Mouse (Mus musculus) midbrain, embryonic 11.5 days (tissue): ENCODE measurements around the gene Afp. TPM values are rescaled to one million over a fixed set of nuclear protein-coding genes. Genes with fewer than 3 reads are reported as not detected.
A peak's percentile ranks its signal among the peaks of the same experiment; 100 is the strongest.

Experiments used
- ATAC-seq: fragments of 200-750 bp; cut with Nextera tagmentation; 2 replicates; pipeline ENCODE4 v1.8.0; 2017; ENCODE audit warnings: moderate TSS enrichment, moderate library complexity; ENCODE audit not compliant: low FRiP score
- DNase-seq: peaks from one replicate; pipeline ENCODE4 v3.0.0; 2015; ENCODE audit warnings: low spot score; ENCODE audit errors: missing footprints
- H3K27ac ChIP-seq: fragments of 300-500 bp; sonication (generic); 2 replicates; pipeline ENCODE4 v1.5.1; 2014; ENCODE audit warnings: low read depth, low read length
- H3K27me3 ChIP-seq: fragments of 300-500 bp; sonication (generic); 2 replicates; pipeline ENCODE4 v1.6.1; 2014; ENCODE audit warnings: mild to moderate bottlenecking, low read length, moderate library complexity, mixed read lengths; ENCODE audit not compliant: control insufficient read depth, insufficient read depth
- H3K36me3 ChIP-seq: fragments of 300-500 bp; sonication (generic); 2 replicates; pipeline ENCODE4 v1.6.1; 2014; ENCODE audit warnings: mild to moderate bottlenecking, low read length, moderate library complexity, mixed read lengths; ENCODE audit not compliant: control insufficient read depth, insufficient read depth
- H3K4me1 ChIP-seq: fragments of 300-500 bp; sonication (generic); 2 replicates; pipeline ENCODE4 v1.6.1; 2014; ENCODE audit warnings: low read length; ENCODE audit not compliant: control insufficient read depth, insufficient read depth
- H3K4me2 ChIP-seq: fragments of 300-500 bp; sonication (generic); 2 replicates; pipeline ENCODE4 v1.6.1; 2014; ENCODE audit warnings: mild to moderate bottlenecking, moderate library complexity
- H3K4me3 ChIP-seq: fragments of 300-500 bp; sonication (generic); 2 replicates; pipeline ENCODE4 v1.5.1; 2014; ENCODE audit warnings: low read depth, low read length
- H3K9ac ChIP-seq: fragments of 300-500 bp; sonication (generic); 2 replicates; pipeline ENCODE4 v1.6.1; 2014; ENCODE audit warnings: low read length
- H3K9me3 ChIP-seq: fragments of 300-500 bp; sonication (generic); 2 replicates; pipeline ENCODE4 v1.6.1; 2016; ENCODE audit warnings: low read length; ENCODE audit not compliant: control insufficient read depth
- WGBS: fragments of 180-500 bp; shearing (Covaris S2); extraction: QIAGEN DNeasy Blood & Tissue Kit; methylation state at CpG from one replicate; pipeline ENCODE4 v1.1.7; 2014; 5-methylcytosine and 5-hydroxymethylcytosine counted together
- polyA plus RNA-seq: library from polyadenylated mRNA; unstranded; fragments of >200 nt; fragmentation: Nextera tagmentation; extraction: Ambion mirVana; gene quantifications from 2 replicates; pipeline ENCODE4 v1.2.1, GENCODE M21; 2014

Gene Afp
- polyA plus RNA-seq, 1 experiment from 2014 or later: not detected

DNA sequence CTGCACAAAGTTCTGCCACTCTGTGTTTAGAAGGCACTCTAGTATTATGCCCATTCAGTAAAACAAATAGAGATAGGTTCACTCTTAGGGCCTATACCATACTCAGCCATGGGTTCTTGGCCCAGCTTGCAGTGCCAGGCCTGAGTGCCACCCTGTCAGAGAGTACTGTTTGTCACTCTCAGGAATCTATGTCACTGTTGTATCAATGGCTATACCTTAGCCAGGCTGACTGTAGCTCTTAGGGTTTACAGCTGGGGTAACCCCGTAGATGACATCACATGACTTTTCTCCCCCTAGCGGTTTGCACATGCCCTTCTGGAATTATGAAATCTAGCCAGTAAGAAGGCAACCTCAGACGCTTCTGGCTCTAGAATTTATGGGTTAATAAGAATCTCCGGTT is 3.8 kb downstream of the Afp start:
- H3K27ac ChIP-seq: no peak overlapping the region
- no peak for DNase-seq
- H3K9ac ChIP-seq: no peak overlapping the region
- no peak overlapping the region for H3K4me3 ChIP-seq
- no peaks in the 10 kb centered on the region for H3K36me3 ChIP-seq
- 88% methylated on average over 4 of the region's 4 CpGs for WGBS
- H3K9me3 ChIP-seq: no peaks in the 10 kb centered on the region
- ATAC-seq: no peak
- no peak overlapping the region for H3K4me2 ChIP-seq
- H3K27me3 ChIP-seq: no peaks in the 10 kb centered on the region
- no peaks in the 10 kb centered on the region for H3K4me1 ChIP-seq

DNA sequence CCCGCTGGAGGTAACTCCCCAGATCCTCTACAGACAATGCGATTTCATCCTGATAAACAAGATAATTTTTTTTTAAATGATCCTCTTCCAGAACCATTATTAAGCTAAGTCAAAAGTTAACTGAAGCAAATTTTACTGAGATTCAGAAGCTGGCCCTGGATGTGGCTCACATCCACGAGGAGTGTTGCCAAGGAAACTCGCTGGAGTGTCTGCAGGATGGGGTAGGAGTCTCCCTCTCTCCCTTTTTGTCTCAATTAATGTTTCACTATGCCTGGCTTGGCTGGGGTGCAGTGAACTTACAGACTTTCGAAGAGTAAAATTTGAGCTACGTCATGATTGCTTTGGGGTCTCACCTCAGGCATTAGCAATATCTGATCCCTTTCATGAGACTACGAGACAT is 9.0 kb downstream of the Afp start:
- no peaks in the 10 kb centered on the region for H3K36me3 ChIP-seq
- no peak for ATAC-seq

DNA sequence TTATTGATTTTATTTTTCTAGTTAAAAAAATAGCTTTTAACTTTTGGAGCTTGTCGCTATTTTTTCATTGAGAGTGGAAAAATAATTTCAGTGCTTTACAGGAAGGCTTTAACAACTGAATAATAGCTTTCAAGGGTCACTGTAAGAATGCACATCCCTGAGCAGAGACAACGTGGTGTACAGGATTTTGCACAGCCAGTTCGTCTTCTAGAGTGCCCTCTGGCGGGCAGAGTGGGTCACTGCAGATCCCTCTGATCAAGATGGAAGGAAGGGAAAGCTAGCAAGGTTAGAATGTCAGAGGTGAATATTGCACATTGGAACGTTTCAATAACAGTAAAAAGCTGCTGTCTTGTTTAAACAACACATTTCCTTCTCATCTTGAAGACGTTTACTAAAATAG is 10.2 kb downstream of the Afp start:
- H3K36me3 ChIP-seq: no peaks in the 10 kb centered on the region
- H3K9ac ChIP-seq: no peak overlapping the region
- WGBS: 6% methylated on average over 6 of the region's 6 CpGs
- H3K4me1 ChIP-seq: no peaks in the 10 kb centered on the region
- H3K9me3 ChIP-seq: no peaks in the 10 kb centered on the region
- no peak overlapping the region for H3K4me2 ChIP-seq
- peak; percentile 97 for DNase-seq
- H3K27ac ChIP-seq: no peak overlapping the region
- ATAC-seq: peak; percentile 71; the same call in 1 of the 2 replicates
- no peak overlapping the region for H3K4me3 ChIP-seq
- H3K27me3 ChIP-seq: no peaks in the 10 kb centered on the region

More for the DNA sequence above, 9.0 kb downstream of the Afp start:
- Histone ChIP-seq H3K4me1 (no peaks in the 10 kb centered on the region), H3K27ac (no peak overlapping the region), H3K4me3 (no peak overlapping the region), H3K27me3 (no peaks in the 10 kb centered on the region), H3K9me3 (no peaks in the 10 kb centered on the region), H3K4me2 (no peak overlapping the region), H3K9ac (no peak overlapping the region)
- no peak for DNase-seq
- WGBS: 67% methylated on average over 7 of the region's 7 CpGs

DNA sequence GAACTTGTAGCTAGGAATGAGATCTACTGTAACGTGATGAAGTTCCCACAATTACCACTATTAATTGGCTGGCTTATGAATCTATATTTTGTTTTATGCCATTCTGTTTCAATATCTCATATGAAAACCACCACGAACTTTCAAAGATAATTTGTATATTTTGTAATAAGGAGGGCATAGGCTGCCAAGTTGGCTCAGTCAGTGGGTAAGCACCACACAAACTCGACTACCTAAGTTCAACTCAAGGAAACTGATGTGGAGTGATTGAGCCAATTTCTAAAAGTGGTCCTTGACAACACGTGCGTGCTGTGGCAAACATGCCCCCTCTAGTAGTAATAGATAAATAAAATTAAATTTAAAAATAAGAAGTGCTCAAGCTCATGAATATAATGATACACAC is 11.2 kb downstream of the Afp start:
- H3K4me2 ChIP-seq: no peak overlapping the region

DNA sequence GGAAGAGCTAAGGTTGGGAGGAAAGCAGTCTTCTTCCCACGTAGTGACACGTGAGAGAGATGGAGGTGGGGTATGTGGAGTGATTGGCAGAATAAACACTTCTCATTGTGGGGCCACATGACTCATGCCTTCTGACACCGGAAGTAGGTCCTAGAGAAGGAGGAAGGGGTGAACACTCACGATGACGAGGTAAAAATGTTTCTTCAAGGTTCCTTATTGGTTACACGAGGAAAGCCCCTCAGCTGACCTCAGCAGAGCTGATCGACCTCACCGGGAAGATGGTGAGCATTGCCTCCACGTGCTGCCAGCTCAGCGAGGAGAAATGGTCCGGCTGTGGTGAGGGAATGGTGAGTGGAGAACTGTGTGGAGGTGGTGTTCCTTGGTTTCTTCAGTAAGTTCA is 14.2 kb downstream of the Afp start:
- no peak for ATAC-seq
- H3K4me2 ChIP-seq: no peak overlapping the region
- no peak overlapping the region for H3K9ac ChIP-seq
- WGBS: 88% methylated on average over 11 of the region's 11 CpGs
- no peak overlapping the region for H3K27ac ChIP-seq
- 0 out of 2 replicates have a peak, but pooled peaks cover 2% of the 10 kb centered on the region for H3K4me1 ChIP-seq
- H3K9me3 ChIP-seq: no peaks in the 10 kb centered on the region
- no peak for DNase-seq
- no peaks in the 10 kb centered on the region for H3K27me3 ChIP-seq
- no peaks in the 10 kb centered on the region for H3K36me3 ChIP-seq
- H3K4me3 ChIP-seq: no peak overlapping the region

More for the DNA sequence above, 11.2 kb downstream of the Afp start:
- Histone ChIP-seq H3K4me1 (no peaks in the 10 kb centered on the region), H3K4me3 (no peak overlapping the region), H3K27me3 (no peaks in the 10 kb centered on the region), H3K9ac (no peak overlapping the region), H3K36me3 (no peaks in the 10 kb centered on the region), H3K9me3 (no peaks in the 10 kb centered on the region), H3K27ac (no peak overlapping the region)
- peak; percentile 54 for DNase-seq
- ATAC-seq: no peak
- WGBS: 94% methylated on average over 5 of the region's 5 CpGs

DNA sequence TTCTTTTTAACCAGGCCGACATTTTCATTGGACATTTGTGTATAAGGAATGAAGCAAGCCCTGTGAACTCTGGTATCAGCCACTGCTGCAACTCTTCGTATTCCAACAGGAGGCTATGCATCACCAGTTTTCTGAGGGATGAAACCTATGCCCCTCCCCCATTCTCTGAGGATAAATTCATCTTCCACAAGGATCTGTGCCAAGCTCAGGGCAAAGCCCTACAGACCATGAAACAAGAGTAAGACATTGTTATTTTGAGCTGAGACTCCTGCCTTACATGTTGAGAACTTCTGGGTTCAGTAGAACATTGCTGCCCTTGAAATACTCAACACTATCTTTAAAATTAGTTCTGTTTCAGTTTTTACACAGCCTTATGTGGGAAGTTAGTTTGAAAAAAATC is 16.0 kb downstream of the Afp start:
- no peaks in the 10 kb centered on the region for H3K27me3 ChIP-seq
- ATAC-seq (no peak), DNase-seq (no peak)
- H3K36me3 ChIP-seq: no peaks in the 10 kb centered on the region
- H3K9ac ChIP-seq: no peak overlapping the region
- no peak overlapping the region for H3K27ac ChIP-seq
- H3K4me2 ChIP-seq: no peak overlapping the region
- WGBS: 65% methylated on average over 2 of the region's 2 CpGs
- no peak overlapping the region for H3K4me3 ChIP-seq
- no peaks in the 10 kb centered on the region for H3K9me3 ChIP-seq
- H3K4me1 ChIP-seq: 0 out of 2 replicates have a peak, but pooled peaks cover 2% of the 10 kb centered on the region

DNA sequence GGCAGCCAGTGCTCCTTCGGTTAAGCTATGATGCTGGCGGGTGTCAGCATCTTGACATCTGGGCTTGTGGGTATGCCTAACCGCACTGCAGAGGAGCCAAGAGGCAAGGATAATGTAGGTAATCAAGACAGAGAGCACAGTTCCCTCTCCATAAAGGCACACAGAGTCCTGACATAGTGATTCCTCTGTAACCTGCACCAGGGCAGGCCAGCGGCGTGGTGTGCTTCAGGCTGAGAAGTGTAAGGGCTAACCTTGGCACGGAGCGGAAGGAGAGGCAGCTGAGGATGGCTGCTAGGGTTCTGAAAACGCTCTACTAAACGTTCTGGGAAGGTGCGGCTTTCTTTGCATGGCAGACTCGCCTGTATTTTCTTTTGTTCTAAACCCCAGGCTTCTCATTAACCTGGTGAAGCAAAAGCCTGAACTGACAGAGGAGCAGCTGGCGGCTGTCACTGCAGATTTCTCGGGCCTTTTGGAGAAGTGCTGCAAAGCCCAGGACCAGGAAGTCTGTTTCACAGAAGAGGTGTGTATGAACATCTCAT is 16.9 kb downstream of the Afp start:
- peak; percentile 50; the same call in 1 of the 2 replicates for ATAC-seq
- H3K9ac ChIP-seq: no peak overlapping the region
- no peaks in the 10 kb centered on the region for H3K9me3 ChIP-seq
- H3K4me2 ChIP-seq: no peak overlapping the region
- WGBS: 52% methylated on average over 13 of the region's 13 CpGs
- 0 out of 2 replicates have a peak overlapping the region, but pooled peaks have one; percentile 12 for H3K27ac ChIP-seq
- H3K4me3 ChIP-seq: no peak overlapping the region
- H3K4me1 ChIP-seq: 0 out of 2 replicates have a peak, but pooled peaks cover 2% of the 10 kb centered on the region
- no peaks in the 10 kb centered on the region for H3K27me3 ChIP-seq
- peak; percentile 82 for DNase-seq
- no peaks in the 10 kb centered on the region for H3K36me3 ChIP-seq

DNA sequence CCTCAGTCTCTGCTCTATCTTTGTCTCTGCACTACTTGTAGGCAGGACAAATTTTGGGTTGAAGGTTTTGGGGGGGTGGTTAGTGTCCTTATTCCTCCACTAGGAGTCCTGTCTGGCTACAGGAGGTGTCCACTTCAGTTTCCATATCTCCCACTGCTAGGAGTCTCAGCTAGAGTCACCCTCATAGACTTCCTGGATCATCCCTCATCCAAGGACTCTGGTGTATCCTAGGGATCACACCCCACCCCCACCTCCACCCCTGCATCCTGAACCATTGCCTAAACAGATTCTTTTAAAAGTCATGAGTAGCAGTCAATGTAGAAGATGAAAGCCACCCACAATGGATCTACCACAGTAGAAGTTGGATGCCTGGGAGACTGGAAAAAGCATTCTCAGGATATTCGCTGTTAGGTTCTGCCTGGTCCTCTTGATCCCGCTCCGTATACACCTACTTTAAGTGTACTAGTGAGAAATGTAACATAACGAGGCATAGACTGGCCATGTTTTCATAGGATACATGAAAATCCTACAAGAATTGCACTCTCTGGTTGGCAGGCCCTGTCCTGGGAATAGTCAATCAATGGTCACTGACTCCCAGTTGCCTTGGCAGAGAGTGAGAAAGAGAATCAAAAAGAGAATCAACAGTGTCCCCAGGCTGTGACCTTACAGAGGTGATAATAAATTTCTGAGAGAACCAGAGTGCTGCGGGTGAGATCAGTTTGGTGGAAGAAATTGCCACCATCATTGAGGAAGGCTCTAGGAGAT is 19.5 kb downstream of the Afp start:
- H3K4me1 ChIP-seq: 0 out of 2 replicates have a peak, but pooled peaks cover 2% of the 10 kb centered on the region
- no peak overlapping the region for H3K9ac ChIP-seq
- no peak overlapping the region for H3K27ac ChIP-seq
- H3K4me3 ChIP-seq: no peak overlapping the region
- H3K27me3 ChIP-seq: no peaks in the 10 kb centered on the region
- H3K4me2 ChIP-seq: no peak overlapping the region
- no peaks in the 10 kb centered on the region for H3K9me3 ChIP-seq
- no peaks in the 10 kb centered on the region for H3K36me3 ChIP-seq
- WGBS: 91% methylated on average over 5 of the region's 5 CpGs
- no peak for DNase-seq
- ATAC-seq: no peak

DNA sequence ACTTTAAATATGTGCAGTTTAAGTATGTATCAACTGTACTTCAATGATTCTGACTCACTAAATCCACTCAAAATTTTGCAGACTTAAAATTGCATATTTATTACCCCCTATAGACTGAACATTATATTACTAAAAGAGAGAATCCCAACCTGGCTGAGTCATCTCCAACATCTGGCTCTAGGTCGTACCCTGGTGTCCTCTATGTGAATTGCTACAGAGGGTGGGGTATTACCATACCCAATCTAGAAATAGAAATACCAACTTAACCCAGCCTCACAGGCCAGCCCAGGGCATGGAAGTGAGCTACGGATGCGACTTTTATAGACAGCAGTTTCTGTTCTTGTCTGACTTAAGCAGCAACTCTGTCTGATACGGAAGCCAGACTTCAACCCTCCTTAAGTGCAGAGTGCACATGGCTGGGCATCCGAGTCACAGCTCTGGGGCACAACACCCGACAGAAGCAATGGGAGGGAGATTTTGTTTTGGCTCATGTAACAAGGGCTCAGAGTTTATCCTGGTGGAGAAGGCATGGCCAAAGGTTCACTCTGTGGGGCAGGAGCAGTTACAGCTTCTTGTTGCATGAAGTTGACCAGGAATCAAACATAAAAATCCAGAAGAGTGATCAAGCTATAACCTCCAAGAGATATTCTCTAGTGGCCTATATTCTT is 21.9 kb downstream of the Afp start:
- WGBS: 80% methylated on average over 6 of the region's 6 CpGs
- H3K4me3 ChIP-seq: no peak overlapping the region
- 0 out of 2 replicates have a peak, but pooled peaks cover under 1% of the 10 kb centered on the region for H3K4me1 ChIP-seq
- H3K36me3 ChIP-seq: no peaks in the 10 kb centered on the region
- H3K27ac ChIP-seq: no peak overlapping the region
- H3K9ac ChIP-seq: no peak overlapping the region
- DNase-seq (no peak), ATAC-seq (no peak)
- no peak overlapping the region for H3K4me2 ChIP-seq
- H3K27me3 ChIP-seq: no peaks in the 10 kb centered on the region
- no peaks in the 10 kb centered on the region for H3K9me3 ChIP-seq
